Mouse (Mus musculus) E14TG2a.4 (cell line): Measurements from ENCODE around the gene Dmrta2.
A peak's percentile ranks its signal among the peaks of the same experiment; 100 is the strongest.

Source experiments
- H3K27me3 ChIP-seq: 2 replicates; pipeline ENCODE4 v1.6.1; 2014; ENCODE audit warnings: low read length, control low read depth; ENCODE audit not compliant: insufficient read depth
- H3K36me3 ChIP-seq: 2 replicates; pipeline ENCODE4 v1.6.1; 2014; ENCODE audit warnings: low read length, control low read depth; ENCODE audit not compliant: insufficient read depth
- H3K4me1 ChIP-seq: replicated peaks from 2 replicates; pipeline ENCODE4 v1.6.1; 2014; ENCODE audit warnings: low read depth, low read length, control low read depth
- H3K4me3 ChIP-seq: replicated peaks from 2 replicates; pipeline ENCODE4 v1.5.1; 2014; ENCODE audit warnings: mild to moderate bottlenecking, low read length
- H3K9me3 ChIP-seq: 2 replicates; pipeline ENCODE4 v1.6.1; 2014; ENCODE audit warnings: low read length, control low read depth
- CTCF ChIP-seq: conservative IDR thresholded peaks from 2 replicates; pipeline ENCODE4 v1.5.1; 2014; ENCODE audit warnings: low read length
- NANOG ChIP-seq: IDR thresholded peaks from 2 replicates; pipeline ENCODE4 v1.6.1; 2014; ENCODE audit warnings: borderline replicate concordance, low read length, mixed read lengths
- POU5F1 ChIP-seq: IDR thresholded peaks from 2 replicates; pipeline ENCODE4 v1.6.1; 2014; ENCODE audit warnings: low read length, borderline replicate concordance

Dmrta2 gene

DNA sequence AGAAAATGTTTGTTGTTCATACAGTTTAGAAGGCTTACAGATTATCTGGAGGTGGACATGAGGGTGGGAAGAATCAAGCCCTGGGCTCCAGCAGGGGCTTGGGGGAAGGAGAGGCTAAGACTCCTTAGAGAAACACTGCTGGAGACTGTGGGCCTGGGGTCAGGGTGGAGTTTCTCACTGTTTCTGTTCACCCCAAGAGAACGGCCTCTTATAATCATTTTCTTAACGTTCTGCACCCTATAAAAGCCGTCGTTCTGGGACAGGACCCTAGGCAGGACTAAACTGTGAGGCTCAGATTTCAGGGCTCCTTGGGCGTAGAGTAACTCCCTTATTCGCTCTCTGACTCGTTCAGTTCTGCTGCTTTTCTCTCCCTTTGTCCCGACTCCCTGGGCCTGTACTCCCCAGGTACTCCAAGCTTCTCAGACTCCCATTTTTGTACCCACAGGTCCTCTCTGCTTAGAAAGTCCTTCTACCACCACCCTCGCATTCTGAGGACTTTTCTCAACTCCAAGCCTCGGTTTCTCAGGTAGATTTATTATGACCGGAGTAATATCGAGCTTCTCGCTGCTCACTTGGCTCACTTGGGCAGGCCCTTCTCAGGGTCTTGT, 9.0 kb downstream of the Dmrta2 start:
- no peak overlapping the region for H3K4me3 ChIP-seq
- H3K36me3 ChIP-seq, result no peaks in the 10 kb centered on the region
- TF ChIP-seq POU5F1 (no peak), CTCF (no peak), NANOG (no peak)
- no peaks in the 10 kb centered on the region for H3K9me3 ChIP-seq
- peaks cover 35% of the 10 kb centered on the region for H3K4me1 ChIP-seq
- H3K27me3 ChIP-seq, result peaks cover 72% of the 10 kb centered on the region

DNA sequence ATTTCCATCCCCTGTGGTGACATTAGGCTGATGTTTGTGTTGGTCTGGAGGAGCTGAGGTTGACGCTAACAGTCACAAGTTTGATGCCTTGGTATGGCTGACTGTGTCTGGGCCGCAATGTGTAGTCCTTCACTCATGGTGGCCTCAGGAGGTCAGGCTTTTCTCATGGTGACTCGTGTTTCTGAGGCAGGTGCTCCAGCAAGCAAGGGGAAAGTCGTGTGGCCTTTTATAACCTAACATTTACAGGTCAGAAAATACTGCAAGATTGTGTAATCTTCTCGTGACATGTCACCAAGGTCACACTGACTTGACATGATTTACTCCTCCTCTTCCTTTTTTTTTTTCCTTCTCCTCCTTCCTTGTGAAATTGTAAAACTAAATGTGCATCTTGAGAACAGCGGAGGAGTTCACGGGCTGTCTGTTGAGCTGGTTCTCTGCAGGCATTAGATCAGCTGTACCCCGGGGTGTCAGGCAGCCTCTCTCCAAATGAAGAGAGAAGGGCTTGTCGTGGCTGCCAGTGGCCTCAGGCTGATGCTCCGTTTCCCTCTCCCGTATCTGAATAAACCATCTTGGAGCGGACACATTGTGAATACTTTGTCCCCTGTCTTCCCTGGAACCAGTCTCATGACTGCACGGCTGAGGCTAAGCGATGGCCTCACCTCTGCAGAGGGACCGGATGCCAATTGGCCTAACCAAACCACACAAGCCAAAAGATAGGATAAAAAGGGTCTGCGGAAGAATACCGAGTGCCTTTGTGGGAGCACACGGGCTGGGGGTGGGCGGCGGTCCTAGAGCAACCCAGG, 9.9 kb downstream of the Dmrta2 start:
- no peaks in the 10 kb centered on the region for H3K36me3 ChIP-seq
- peaks cover 35% of the 10 kb centered on the region for H3K4me1 ChIP-seq
- peaks cover 68% of the 10 kb centered on the region for H3K27me3 ChIP-seq
- no peak for TF ChIP-seq NANOG
- TF ChIP-seq POU5F1, result no peak
- no peak for TF ChIP-seq CTCF
- H3K4me3 ChIP-seq, result 0 out of 2 replicates have a peak overlapping the region, but pooled peaks have one; percentile 30
- no peaks in the 10 kb centered on the region for H3K9me3 ChIP-seq

DNA sequence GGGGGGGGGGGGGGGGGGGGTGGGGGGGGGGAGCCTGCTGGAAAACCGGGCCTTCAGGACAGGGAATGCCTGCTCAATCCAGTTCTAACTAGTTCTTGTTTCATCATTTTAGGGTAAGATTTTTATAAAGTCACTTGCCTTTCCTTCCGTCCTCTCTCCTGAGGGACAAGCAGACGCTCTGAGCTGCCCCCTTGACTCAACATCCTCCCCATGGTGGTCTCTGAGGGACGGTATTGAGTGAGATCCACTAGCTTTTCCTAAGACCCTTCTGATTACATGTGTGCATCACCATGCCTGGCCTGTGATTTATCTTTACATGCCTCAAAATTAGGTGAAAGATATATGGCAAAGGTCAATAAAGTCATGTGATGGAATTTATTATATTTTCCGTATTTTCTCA, 10.6 kb downstream of the Dmrta2 start:
- H3K9me3 ChIP-seq, result no peaks in the 10 kb centered on the region
- TF ChIP-seq NANOG, result no peak
- no peak for TF ChIP-seq POU5F1
- no peak for TF ChIP-seq CTCF
- H3K27me3 ChIP-seq, result peaks cover 63% of the 10 kb centered on the region
- H3K4me1 ChIP-seq, result peaks cover 32% of the 10 kb centered on the region
- H3K4me3 ChIP-seq, result no peak overlapping the region
- no peaks in the 10 kb centered on the region for H3K36me3 ChIP-seq

DNA sequence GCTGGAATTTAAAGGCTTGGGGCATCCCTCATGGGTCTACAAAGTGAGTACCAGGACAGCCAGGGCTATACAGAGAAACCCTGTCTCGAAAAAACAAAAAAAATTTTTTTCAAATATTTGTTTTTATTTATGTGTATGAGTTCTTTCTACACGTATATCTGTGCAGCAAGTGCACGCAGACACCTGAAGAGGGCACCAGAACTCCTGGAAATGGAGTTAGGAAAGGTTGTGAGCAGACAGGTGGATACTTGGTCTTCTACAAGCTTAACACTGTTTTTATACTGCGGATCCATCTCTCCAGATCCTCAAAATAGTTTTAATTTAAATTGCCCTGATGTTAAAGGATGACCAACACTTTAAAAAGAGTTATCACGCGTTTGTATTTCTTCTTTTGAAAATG, 11.4 kb downstream of the Dmrta2 start:
- Histone ChIP-seq H3K4me3 (no peak overlapping the region), H3K4me1 (peaks cover 25% of the 10 kb centered on the region), H3K9me3 (no peaks in the 10 kb centered on the region), H3K36me3 (no peaks in the 10 kb centered on the region), H3K27me3 (peaks cover 62% of the 10 kb centered on the region)
- TF ChIP-seq CTCF, result peak; percentile 37
- no peak for TF ChIP-seq POU5F1
- TF ChIP-seq NANOG, result no peak

DNA sequence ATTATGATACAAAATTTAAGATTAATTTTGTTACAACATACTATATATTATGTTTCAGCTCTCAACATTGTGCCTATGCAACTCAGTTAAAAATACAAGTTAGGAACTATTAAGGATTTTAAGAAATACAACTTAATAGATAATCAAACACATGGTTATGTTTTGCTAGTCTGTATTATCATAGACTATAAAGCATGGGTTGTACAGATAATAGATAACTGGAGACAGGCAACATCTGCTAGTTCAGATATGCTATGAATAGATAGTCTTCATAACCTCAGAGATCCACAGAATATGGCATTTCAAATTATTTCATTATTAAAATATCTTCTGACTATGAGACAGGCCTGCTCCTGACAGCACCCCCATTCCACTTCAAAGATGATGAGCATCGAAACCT, 28.2 kb downstream of the Dmrta2 start:
- TF ChIP-seq CTCF (no peak), NANOG (no peak), POU5F1 (no peak)
- H3K27me3 ChIP-seq, result peaks cover 3% of the 10 kb centered on the region; the same call in 1 of the 2 replicates

DNA sequence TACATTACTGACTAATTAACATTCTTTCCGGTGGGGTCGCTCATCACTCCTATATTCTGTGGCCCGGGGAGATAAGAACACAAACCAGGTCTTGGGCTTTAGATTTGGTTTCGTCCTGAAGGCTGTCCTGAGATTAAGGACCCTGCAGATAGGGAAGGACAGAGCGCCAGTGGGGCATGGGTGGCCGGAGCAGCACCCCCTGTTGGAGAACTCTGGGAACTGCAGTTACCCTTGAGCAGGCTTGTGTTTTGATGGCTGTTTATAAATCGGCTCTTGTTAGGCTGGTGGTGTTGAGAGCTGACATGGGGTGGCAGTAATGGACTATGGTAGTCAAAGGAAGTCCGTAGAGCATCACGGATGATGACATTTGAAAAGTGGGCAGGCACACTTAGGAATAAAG, 41.3 kb downstream of the Dmrta2 start:
- Histone ChIP-seq H3K4me3 (no peak overlapping the region), H3K9me3 (0 out of 2 replicates have a peak, but pooled peaks cover 4% of the 10 kb centered on the region), H3K27me3 (peaks cover 27% of the 10 kb centered on the region), H3K36me3 (no peaks in the 10 kb centered on the region), H3K4me1 (peaks cover 21% of the 10 kb centered on the region)
- TF ChIP-seq NANOG (no peak), CTCF (peak; percentile 99), POU5F1 (no peak)

More for the DNA sequence above, 28.2 kb downstream of the Dmrta2 start:
- Histone ChIP-seq H3K36me3 (no peaks in the 10 kb centered on the region), H3K4me3 (no peak overlapping the region), H3K4me1 (no peaks in the 10 kb centered on the region), H3K9me3 (no peaks in the 10 kb centered on the region)

DNA sequence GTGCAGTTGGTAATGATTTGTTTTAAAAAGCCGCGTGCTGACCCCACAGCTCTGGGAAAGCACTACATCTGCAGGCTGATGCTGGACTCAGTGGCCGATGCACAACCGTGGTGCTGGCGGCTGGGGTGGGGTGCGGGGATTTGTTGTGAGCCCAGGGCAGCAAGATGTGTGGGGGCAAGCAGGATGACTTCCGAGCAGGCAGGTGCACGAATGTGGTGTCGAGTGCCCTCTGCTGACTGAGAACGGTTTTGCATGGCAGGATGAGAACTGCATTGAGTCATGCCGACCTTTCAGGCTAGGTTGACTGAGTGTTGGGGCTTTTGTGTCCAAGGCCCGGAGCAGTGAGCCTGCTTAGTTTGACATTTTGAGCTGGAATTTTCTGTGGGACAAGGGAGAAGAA, 42.4 kb downstream of the Dmrta2 start:
- Histone ChIP-seq H3K4me3 (no peak overlapping the region), H3K36me3 (no peaks in the 10 kb centered on the region)
- TF ChIP-seq CTCF (peak; percentile 80), POU5F1 (no peak)

DNA sequence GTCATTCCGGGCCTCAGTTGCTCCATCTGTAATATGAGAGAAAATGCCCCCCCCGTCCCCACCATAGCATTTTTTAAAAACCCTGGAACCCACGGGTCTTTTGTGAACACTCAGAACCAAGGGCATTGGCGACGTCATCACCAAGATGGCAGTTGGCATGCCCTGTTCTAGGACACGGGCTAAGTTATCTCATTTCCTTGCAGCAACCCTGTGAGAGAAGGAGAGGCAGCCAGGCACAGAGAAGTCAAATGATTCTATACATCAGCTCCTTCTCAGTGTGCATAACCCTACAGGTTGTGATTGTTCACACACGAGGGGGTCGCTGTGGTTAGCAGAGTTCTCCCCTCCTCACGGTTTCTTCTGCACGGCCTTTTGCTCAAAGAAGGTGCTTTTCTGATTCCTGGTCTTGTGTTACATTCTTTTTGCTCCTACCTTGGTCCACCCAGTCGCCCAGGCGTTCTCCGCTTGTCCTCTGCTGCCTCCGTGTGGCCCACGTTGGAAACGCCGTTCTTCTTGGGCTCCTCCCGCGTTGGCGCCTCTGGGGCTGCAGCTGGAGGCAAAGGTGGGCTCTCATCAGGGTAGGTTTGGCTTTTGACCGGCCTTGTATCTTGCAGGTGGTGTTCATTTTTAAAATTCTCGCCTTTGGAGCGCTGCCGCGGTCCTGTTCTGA, 44.2 kb downstream of the Dmrta2 start:
- Histone ChIP-seq H3K27me3 (peaks cover 29% of the 10 kb centered on the region), H3K9me3 (no peaks in the 10 kb centered on the region), H3K4me1 (peaks cover 21% of the 10 kb centered on the region), H3K4me3 (peak overlapping the region; percentile 46), H3K36me3 (no peaks in the 10 kb centered on the region)
- TF ChIP-seq CTCF (peak; percentile 81), POU5F1 (no peak), NANOG (no peak)

More for the DNA sequence above, 42.4 kb downstream of the Dmrta2 start:
- H3K4me1 ChIP-seq, result peaks cover 21% of the 10 kb centered on the region
- 0 out of 2 replicates have a peak, but pooled peaks cover 4% of the 10 kb centered on the region for H3K9me3 ChIP-seq
- H3K27me3 ChIP-seq, result peaks cover 29% of the 10 kb centered on the region
